Mouse (Mus musculus): ENCODE data around the gene Ahnak. TPM values are rescaled to one million over a fixed set of nuclear protein-coding genes. Genes with fewer than 3 reads are reported as not detected.

Gene Ahnak
- polyA plus RNA-seq, 1 experiment from 2014 or later: 14.0 TPM

GRCm38 (mm10) chr19:9033412-9034340, 44.6 kb downstream of the Ahnak start:
- Histone ChIP-seq H3K4me3 (ENCODE audit: low read length) (no peak overlapping the region), H3K9me3 (ENCODE audit: low read length) (no peaks in the 10 kb centered on the region), H3K27me3 (ENCODE audit: insufficient read depth, low read length) (no peaks in the 10 kb centered on the region), H3K4me2 (replicated peaks; ENCODE audit: low read depth, low read length) (no peak overlapping the region), H3K9ac (replicated peaks; ENCODE audit: low read length) (no peak overlapping the region), H3K27ac (ENCODE audit: low read length) (peak overlapping the region; percentile 3; the same call in 1 of the 2 replicates), H3K4me1 (ENCODE audit: insufficient read depth, low read length) (0 out of 2 replicates have a peak, but pooled peaks cover 4% of the 10 kb centered on the region), H3K36me3 (ENCODE audit: insufficient read depth, low read length) (no peaks in the 10 kb centered on the region)
- peak; percentile 57; the same call in 1 of the 2 replicates for ATAC-seq (ENCODE audit: low FRiP score, low TSS enrichment)
- 56% methylated on average over 9 of the region's 9 CpGs for WGBS

- Histone ChIP-seq H3K27ac (ENCODE audit: low read length) (no peak overlapping the region), H3K4me1 (ENCODE audit: insufficient read depth, low read length) (0 out of 2 replicates have a peak, but pooled peaks cover 4% of the 10 kb centered on the region), H3K4me3 (ENCODE audit: low read length) (no peak overlapping the region), H3K4me2 (replicated peaks; ENCODE audit: low read depth, low read length) (no peak overlapping the region), H3K9ac (replicated peaks; ENCODE audit: low read length) (no peak overlapping the region), H3K9me3 (ENCODE audit: low read length) (no peaks in the 10 kb centered on the region), H3K27me3 (ENCODE audit: insufficient read depth, low read length) (no peaks in the 10 kb centered on the region), H3K36me3 (ENCODE audit: insufficient read depth, low read length) (no peaks in the 10 kb centered on the region)
- 97% methylated on average over 3 of the region's 3 CpGs for WGBS
- no peak for ATAC-seq (ENCODE audit: low FRiP score, low TSS enrichment)
Observed at GRCm38 (mm10) chr19:9034480-9034879, 45.4 kb downstream of the Ahnak start.

GRCm38 (mm10) chr19:9035101-9035500, 46.0 kb downstream of the Ahnak start:
- WGBS: 71% methylated on average over 3 of the region's 3 CpGs

GRCm38 (mm10) chr19:9038136-9038535, 49.1 kb downstream of the Ahnak start:
- H3K4me3 ChIP-seq (ENCODE audit: low read length): no peak overlapping the region
- no peak overlapping the region for H3K4me2 ChIP-seq (replicated peaks; ENCODE audit: low read depth, low read length)
- no peaks in the 10 kb centered on the region for H3K9me3 ChIP-seq (ENCODE audit: low read length)
- 48% methylated on average over 3 of the region's 3 CpGs for WGBS
- H3K27me3 ChIP-seq (ENCODE audit: insufficient read depth, low read length): no peaks in the 10 kb centered on the region
- no peak for ATAC-seq (ENCODE audit: low FRiP score, low TSS enrichment)
- 0 out of 2 replicates have a peak, but pooled peaks cover 4% of the 10 kb centered on the region for H3K4me1 ChIP-seq (ENCODE audit: insufficient read depth, low read length)
- H3K9ac ChIP-seq (replicated peaks; ENCODE audit: low read length): no peak overlapping the region
- no peaks in the 10 kb centered on the region for H3K36me3 ChIP-seq (ENCODE audit: insufficient read depth, low read length)
- no peak overlapping the region for H3K27ac ChIP-seq (ENCODE audit: low read length)

More at GRCm38 (mm10) chr19:9035101-9035500, 46.0 kb downstream of the Ahnak start:
- H3K9me3 ChIP-seq (ENCODE audit: low read length): no peaks in the 10 kb centered on the region
- H3K27ac ChIP-seq (ENCODE audit: low read length): no peak overlapping the region
- no peak overlapping the region for H3K4me2 ChIP-seq (replicated peaks; ENCODE audit: low read depth, low read length)
- H3K36me3 ChIP-seq (ENCODE audit: insufficient read depth, low read length): no peaks in the 10 kb centered on the region
- H3K4me1 ChIP-seq (ENCODE audit: insufficient read depth, low read length): 0 out of 2 replicates have a peak, but pooled peaks cover 4% of the 10 kb centered on the region
- ATAC-seq (ENCODE audit: low FRiP score, low TSS enrichment): no peak
- no peak overlapping the region for H3K4me3 ChIP-seq (ENCODE audit: low read length)
- no peak overlapping the region for H3K9ac ChIP-seq (replicated peaks; ENCODE audit: low read length)
- H3K27me3 ChIP-seq (ENCODE audit: insufficient read depth, low read length): no peaks in the 10 kb centered on the region

- Histone ChIP-seq H3K4me3 (ENCODE audit: low read length) (no peak overlapping the region), H3K9ac (replicated peaks; ENCODE audit: low read length) (no peak overlapping the region), H3K36me3 (ENCODE audit: insufficient read depth, low read length) (no peaks in the 10 kb centered on the region), H3K4me1 (ENCODE audit: insufficient read depth, low read length) (0 out of 2 replicates have a peak, but pooled peaks cover under 1% of the 10 kb centered on the region), H3K9me3 (ENCODE audit: low read length) (no peaks in the 10 kb centered on the region), H3K4me2 (replicated peaks; ENCODE audit: low read depth, low read length) (no peak overlapping the region), H3K27ac (ENCODE audit: low read length) (no peak overlapping the region), H3K27me3 (ENCODE audit: insufficient read depth, low read length) (no peaks in the 10 kb centered on the region)
- WGBS: 77% methylated on average over 4 of the region's 4 CpGs
- no peak for ATAC-seq (ENCODE audit: low FRiP score, low TSS enrichment)
Observed at GRCm38 (mm10) chr19:9039266-9039665, 50.2 kb downstream of the Ahnak start.

- 27% methylated on average over 7 of the region's 7 CpGs for WGBS
- H3K9me3 ChIP-seq (ENCODE audit: low read length): no peaks in the 10 kb centered on the region
Observed at GRCm38 (mm10) chr19:9039928-9040327, 50.8 kb downstream of the Ahnak start.

GRCm38 (mm10) chr19:9040649-9041048, 51.6 kb downstream of the Ahnak start:
- no peak overlapping the region for H3K4me3 ChIP-seq (ENCODE audit: low read length)
- H3K27me3 ChIP-seq (ENCODE audit: insufficient read depth, low read length): no peaks in the 10 kb centered on the region
- H3K36me3 ChIP-seq (ENCODE audit: insufficient read depth, low read length): no peaks in the 10 kb centered on the region
- no peaks in the 10 kb centered on the region for H3K4me1 ChIP-seq (ENCODE audit: insufficient read depth, low read length)
- no peak overlapping the region for H3K9ac ChIP-seq (replicated peaks; ENCODE audit: low read length)
- ATAC-seq (ENCODE audit: low FRiP score, low TSS enrichment): no peak
- no peak overlapping the region for H3K27ac ChIP-seq (ENCODE audit: low read length)
- 84% methylated on average over 6 of the region's 6 CpGs for WGBS
- no peaks in the 10 kb centered on the region for H3K9me3 ChIP-seq (ENCODE audit: low read length)
- no peak overlapping the region for H3K4me2 ChIP-seq (replicated peaks; ENCODE audit: low read depth, low read length)

More at GRCm38 (mm10) chr19:9039928-9040327, 50.8 kb downstream of the Ahnak start:
- H3K4me1 ChIP-seq (ENCODE audit: insufficient read depth, low read length): no peaks in the 10 kb centered on the region
- no peak overlapping the region for H3K4me3 ChIP-seq (ENCODE audit: low read length)
- H3K9ac ChIP-seq (replicated peaks; ENCODE audit: low read length): no peak overlapping the region
- no peak overlapping the region for H3K27ac ChIP-seq (ENCODE audit: low read length)
- H3K27me3 ChIP-seq (ENCODE audit: insufficient read depth, low read length): no peaks in the 10 kb centered on the region
- H3K4me2 ChIP-seq (replicated peaks; ENCODE audit: low read depth, low read length): no peak overlapping the region
- no peaks in the 10 kb centered on the region for H3K36me3 ChIP-seq (ENCODE audit: insufficient read depth, low read length)
- ATAC-seq (ENCODE audit: low FRiP score, low TSS enrichment): no peak

GRCm38 (mm10) chr19:9041074-9041473, 52.0 kb downstream of the Ahnak start:
- no peak for ATAC-seq (ENCODE audit: low FRiP score, low TSS enrichment)
- Histone ChIP-seq H3K4me1 (ENCODE audit: insufficient read depth, low read length) (no peaks in the 10 kb centered on the region), H3K36me3 (ENCODE audit: insufficient read depth, low read length) (no peaks in the 10 kb centered on the region), H3K27ac (ENCODE audit: low read length) (no peak overlapping the region), H3K9ac (replicated peaks; ENCODE audit: low read length) (no peak overlapping the region), H3K27me3 (ENCODE audit: insufficient read depth, low read length) (no peaks in the 10 kb centered on the region), H3K4me2 (replicated peaks; ENCODE audit: low read depth, low read length) (no peak overlapping the region), H3K4me3 (ENCODE audit: low read length) (no peak overlapping the region), H3K9me3 (ENCODE audit: low read length) (no peaks in the 10 kb centered on the region)

GRCm38 (mm10) chr19:9043123-9043522, 54.0 kb downstream of the Ahnak start:
- Histone ChIP-seq H3K36me3 (ENCODE audit: insufficient read depth, low read length) (no peaks in the 10 kb centered on the region), H3K4me1 (ENCODE audit: insufficient read depth, low read length) (peaks cover 4% of the 10 kb centered on the region; the same call in 1 of the 2 replicates), H3K9ac (replicated peaks; ENCODE audit: low read length) (no peak overlapping the region), H3K9me3 (ENCODE audit: low read length) (no peaks in the 10 kb centered on the region), H3K4me2 (replicated peaks; ENCODE audit: low read depth, low read length) (no peak overlapping the region), H3K4me3 (ENCODE audit: low read length) (no peak overlapping the region), H3K27ac (ENCODE audit: low read length) (no peak overlapping the region), H3K27me3 (ENCODE audit: insufficient read depth, low read length) (no peaks in the 10 kb centered on the region)
- ATAC-seq (ENCODE audit: low FRiP score, low TSS enrichment): no peak
- WGBS: 96% methylated on average over 1 of the region's 1 CpGs

GRCm38 (mm10) chr19:9044291-9044690, 55.2 kb downstream of the Ahnak start:
- H3K4me2 ChIP-seq (replicated peaks; ENCODE audit: low read depth, low read length): no peak overlapping the region

More at GRCm38 (mm10) chr19:9044291-9044690, 55.2 kb downstream of the Ahnak start:
- no peak overlapping the region for H3K27ac ChIP-seq (ENCODE audit: low read length)
- no peaks in the 10 kb centered on the region for H3K9me3 ChIP-seq (ENCODE audit: low read length)
- WGBS: 57% methylated on average over 4 of the region's 4 CpGs
- no peaks in the 10 kb centered on the region for H3K36me3 ChIP-seq (ENCODE audit: insufficient read depth, low read length)
- H3K27me3 ChIP-seq (ENCODE audit: insufficient read depth, low read length): no peaks in the 10 kb centered on the region
- peaks cover 4% of the 10 kb centered on the region; the same call in 1 of the 2 replicates for H3K4me1 ChIP-seq (ENCODE audit: insufficient read depth, low read length)
- H3K9ac ChIP-seq (replicated peaks; ENCODE audit: low read length): no peak overlapping the region
- ATAC-seq (ENCODE audit: low FRiP score, low TSS enrichment): no peak
- no peak overlapping the region for H3K4me3 ChIP-seq (ENCODE audit: low read length)
